Mouse (Mus musculus) cerebellum, postnatal 10 days (tissue): ENCODE results near the gene Cmc1.

Experiments used
- DNase-seq, 2 experiments: peaks; one replicate each; pipeline ENCODE4 v3.0.0; 2021; ENCODE audit warnings: mixed read lengths in 2 of 2

The Cmc1 gene

DNA sequence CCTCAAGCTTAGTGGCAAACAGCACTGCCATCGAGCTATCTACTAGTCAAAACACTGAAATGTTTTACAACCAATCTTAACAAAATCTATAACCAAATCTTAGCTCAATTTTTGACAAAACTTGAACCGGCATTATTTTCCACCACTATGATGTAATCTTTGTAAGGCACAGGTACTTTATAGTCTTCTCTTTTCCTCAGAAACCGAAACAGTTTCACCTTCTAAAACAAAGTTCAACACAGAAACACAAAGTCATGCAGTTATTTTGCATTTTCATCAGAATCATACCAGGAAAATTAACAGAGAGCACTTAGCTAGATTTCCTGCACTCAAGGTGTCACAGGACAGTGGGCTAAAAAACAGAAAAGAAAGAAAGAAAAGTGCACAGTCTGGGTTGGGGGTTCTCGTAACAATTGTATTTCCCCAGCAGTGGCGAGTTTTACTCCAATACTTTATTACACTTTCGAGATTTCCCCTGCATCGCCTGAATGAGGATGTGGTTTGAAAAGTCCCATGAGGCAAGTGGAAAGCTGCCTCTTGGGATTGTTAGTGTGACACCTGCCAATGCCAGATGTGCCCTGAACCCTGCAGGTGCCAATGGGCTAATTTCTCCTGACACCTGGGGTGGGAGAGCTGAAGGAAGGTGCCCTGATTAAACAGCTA lies 40.1 kb downstream of the Cmc1 start:
- no peak for DNase-seq

DNA sequence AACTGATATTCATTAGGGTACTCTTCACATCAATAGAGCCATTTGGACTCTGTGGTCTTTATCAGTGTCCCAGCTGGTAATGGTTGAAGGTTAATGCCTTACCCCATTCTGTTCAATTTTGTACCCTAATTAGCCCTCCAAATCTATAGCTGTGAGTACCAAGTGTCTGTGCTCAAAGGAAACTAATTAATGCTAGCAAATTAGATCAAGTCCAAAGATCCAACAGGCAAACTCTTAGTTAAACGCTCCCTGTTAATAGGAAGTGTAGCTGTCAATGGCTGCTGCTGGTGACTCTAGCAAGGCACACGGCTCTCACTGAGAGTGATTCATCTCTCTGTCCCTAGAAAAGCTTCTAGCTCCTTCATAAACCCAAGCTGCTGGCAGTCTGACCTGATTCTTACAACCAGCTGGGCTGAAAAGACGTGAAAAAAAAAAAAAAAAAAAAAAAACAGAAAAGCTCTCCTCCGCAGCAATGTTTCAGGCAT lies 41.4 kb downstream of the Cmc1 start:
- no peak for DNase-seq

DNA sequence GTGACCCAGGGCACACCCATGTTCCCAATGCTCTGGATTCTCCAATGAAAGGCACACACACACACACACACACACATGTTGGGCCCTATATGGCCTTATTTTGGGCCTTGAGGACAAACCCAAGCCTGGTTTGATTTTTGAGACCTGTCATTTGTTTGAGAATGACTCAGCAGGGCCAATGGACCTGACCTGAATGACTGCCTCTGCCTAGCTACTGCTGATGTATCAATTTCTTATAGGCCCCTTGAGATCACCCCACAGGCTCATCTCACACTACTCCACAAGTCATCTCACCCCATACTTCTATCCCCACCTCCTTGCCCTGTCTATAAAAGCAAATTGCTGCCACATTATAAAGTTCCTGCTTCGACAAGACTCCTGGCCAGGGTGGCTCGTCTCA lies 48.2 kb downstream of the Cmc1 start:
- DNase-seq = no peak

DNA sequence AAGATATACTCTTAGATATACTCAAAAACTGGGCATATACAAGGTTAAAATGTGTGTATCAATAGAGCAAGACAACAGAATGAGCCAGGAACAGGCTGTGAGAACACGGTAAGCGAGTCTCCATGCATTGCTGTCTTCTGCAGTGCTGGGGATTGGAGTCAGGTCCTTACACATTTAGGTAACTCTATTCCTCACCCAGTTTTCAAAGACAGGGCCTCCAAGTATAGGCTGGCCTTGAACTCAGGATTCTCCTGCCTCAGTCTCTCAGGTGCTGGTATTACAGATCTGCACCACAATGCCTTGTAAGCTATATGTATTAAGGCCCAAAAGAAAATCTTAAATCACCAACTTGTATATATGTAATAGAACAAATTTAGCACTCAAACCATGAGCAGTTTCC lies 49.5 kb downstream of the Cmc1 start:
- no peak for DNase-seq

DNA sequence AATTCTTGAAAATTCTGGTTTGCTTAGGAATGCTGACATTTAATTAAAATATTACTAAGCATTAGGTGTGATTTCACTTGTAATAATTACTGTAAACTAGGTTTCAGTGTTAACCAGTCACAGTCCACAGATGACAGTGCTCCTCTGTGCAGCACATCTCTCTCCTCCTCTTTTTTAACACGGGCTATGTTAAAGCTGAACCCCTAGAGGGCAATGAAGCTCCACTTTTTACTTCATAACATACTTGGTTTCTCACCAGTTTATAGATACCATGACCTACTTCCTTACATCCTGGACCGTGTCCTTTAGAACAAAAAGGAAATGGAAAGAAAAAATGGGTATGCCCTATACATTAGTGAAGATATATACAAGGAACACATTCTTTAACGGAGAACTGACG lies 50.6 kb downstream of the Cmc1 start:
- DNase-seq = peak; percentile 45 to 71

GRCm38 (mm10) chr9:118083834-118084233 lies 66.1 kb downstream of the Cmc1 start:
- DNase-seq = no peak

DNA sequence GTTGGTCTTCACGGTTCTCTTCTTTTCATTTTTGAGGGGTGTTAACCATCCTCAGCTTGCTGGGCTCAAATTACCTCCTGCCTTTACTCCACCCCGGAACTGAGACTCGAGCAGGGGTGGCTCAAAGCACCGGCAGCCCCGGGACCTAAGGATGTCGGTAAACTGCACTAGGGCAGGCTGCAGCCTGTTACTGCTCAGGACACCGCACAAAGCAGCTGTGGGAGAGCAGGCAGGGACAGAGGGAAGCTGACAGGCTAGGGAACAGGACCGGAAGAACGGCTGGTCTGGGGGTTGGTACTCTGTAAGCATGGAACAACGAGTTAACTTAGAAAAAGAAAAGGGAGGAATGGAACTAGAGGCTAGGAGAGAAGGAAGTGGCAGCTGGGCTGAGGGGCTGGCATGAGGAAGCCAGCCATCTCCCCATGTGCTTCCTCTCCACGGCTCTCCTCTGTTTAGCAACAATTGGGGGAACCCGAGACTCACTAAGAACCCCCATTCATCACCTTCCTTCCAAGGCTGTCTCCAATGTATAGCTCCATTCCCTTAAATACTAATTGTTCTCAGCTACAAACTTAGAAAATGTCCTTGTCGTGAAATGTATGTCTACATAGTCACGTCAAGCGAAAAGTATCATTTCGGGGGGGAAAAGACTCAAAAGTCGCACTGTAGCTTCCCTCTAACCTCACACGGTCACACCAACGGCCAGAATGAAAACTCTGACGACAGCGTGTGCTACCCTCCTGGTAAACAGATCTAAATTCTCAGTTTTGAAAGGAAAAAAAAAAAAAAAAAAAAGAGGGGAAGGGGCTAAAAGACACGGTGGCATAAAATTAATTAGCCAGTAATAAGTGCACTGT lies 67.2 kb downstream of the Cmc1 start:
- no peak for DNase-seq

DNA sequence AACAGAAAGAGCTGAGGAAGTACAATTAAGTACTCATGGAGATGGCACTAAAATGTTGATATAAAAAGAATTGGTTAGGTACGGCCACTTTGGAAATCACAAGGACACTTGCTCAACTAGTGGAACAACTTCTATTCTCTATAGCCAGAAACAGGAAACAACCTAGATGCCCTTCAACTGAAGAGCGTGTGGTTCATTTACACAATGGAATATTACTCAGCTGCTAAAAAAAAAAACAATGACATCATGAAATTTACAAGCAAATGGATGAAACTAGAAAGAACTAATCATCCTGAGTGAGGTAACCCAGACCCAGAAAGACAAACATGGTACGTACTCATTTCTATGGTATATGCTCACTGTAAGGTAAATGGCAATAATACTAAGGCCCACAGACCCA lies 76.6 kb downstream of the Cmc1 start:
- no peak for DNase-seq

DNA sequence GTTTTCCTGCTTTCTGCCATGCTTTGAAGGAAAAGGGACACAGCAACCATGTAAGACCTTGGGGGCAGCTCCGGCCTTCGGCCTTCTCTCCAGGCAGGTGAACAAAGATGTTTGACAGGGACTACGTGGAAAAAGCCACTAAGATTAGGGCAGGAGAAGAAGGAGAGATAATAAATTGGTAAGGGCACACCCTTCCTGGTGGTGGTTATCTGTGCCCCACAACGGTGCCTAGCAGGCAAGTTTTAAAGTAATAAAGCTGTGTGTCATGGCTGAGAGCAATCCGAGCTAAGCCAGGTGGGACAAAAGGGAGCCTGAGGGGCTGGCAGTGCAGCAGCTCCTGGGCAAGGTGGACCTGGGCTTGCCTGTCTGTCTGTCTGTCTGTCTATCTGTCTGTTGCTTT lies 77.9 kb downstream of the Cmc1 start:
- no peak for DNase-seq

DNA sequence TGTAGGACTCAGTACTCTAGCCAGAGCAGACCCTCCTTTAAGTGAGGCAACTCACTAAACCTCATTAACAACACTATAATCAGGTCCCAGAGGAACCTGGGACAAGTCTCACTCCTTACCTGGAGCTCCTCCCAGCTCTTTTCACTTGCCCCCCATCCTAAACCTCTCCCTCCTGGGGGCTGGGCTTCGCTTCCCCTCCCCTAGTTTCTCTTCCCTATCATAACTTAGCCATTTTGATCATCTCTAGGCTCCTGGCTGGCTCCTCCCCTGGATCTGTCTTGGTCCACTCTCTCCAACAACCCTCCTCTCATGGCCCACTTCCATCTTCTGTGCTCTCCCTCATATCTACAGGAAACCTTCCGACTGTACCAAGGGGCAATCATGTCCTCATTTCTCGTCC lies 78.6 kb downstream of the Cmc1 start:
- no peak for DNase-seq

DNA sequence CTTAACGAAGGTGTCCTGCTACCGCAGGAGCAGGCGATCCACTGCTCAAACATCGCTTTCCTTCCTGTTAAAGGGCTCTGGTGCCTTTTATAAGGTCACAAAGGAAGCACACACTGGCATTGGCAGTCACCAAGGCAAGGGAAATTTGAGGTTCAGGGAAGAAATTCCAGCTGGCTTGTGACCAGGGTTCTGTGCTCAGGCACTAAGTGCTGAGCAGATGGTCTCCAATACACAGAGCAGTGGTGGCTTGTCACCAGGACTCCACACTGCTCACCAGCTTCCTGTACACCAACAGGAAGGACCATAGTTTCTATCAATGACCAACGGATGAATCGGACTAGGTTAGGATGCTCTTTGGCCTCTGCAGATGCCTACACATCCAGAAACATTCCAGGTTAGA lies 79.5 kb downstream of the Cmc1 start:
- DNase-seq = peak; percentile 82 to 84

- no peak for DNase-seq
Measured at GRCm38 (mm10) chr9:118059101-118059500, 90.9 kb downstream of the Cmc1 start.

GRCm38 (mm10) chr9:118053286-118053685 lies 96.7 kb downstream of the Cmc1 start:
- DNase-seq = peak in 1 of 2 experiments; percentile 47

DNA sequence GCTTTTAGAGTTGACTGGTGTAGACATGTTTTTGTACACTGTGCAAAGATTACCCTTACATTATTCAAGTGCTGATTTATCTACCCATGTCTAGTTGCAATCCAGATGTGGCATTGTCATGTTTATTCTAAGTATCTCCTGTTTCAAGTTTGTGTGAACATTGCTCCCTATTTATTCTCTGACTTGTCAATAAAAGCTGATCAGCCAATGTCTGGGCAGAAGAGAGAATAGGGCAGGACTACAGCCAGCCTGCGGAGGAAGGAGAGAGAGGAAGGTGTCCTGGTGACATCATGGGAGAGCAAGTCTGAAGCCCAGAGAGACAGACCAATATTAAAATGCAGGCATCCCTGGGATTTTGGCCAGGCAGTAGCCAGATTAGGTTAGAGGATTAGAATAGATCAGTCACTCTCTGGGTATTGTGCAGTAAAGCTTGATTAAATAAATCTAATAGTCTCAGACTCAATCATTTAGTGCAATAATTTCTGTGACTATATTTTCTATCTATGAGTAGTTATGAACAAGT lies 104.9 kb downstream of the Cmc1 start:
- no peak for DNase-seq

DNA sequence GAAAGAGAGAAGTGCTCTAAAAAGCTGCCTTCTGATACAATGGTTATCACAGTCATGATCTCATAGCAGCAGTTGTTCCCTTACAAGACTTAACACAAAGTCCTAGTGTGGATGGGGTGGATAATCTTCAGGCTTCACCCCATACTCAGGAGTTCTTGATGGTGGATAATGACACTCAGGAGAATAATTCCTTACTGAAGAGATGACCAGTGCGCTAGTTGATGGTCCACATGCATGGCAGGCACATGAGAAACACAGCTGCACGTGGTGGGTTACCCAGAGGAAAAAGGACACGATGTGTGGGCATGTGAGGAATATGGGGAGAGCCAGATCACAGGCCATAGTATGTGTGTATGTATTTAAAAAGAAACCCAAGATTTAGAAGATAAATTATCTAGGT lies 106.4 kb downstream of the Cmc1 start:
- no peak for DNase-seq

DNA sequence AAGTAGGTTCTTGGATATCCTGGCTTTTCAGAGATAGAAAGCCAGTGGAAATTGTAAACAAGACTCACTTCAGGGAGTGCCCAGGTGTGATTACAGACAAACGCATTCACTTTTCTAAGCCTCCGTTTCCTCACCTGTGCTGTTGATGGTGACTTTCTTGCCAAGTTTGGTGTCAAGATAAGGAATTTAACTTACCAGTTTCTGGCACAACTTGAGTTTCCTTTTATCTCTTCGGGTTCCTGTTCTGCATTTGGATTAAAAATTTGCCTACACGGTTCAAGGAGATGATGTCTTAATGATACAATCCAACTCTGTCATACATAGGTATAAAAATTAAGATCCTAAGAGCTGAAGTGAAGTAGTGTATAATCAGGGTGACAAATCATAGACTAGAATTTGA lies 107.2 kb downstream of the Cmc1 start:
- DNase-seq = no peak

GRCm38 (mm10) chr9:118041646-118042045 lies 108.3 kb downstream of the Cmc1 start:
- DNase-seq = no peak

GRCm38 (mm10) chr9:118041022-118041400 lies 109.0 kb downstream of the Cmc1 start:
- peak; percentile 48 to 63 for DNase-seq

DNA sequence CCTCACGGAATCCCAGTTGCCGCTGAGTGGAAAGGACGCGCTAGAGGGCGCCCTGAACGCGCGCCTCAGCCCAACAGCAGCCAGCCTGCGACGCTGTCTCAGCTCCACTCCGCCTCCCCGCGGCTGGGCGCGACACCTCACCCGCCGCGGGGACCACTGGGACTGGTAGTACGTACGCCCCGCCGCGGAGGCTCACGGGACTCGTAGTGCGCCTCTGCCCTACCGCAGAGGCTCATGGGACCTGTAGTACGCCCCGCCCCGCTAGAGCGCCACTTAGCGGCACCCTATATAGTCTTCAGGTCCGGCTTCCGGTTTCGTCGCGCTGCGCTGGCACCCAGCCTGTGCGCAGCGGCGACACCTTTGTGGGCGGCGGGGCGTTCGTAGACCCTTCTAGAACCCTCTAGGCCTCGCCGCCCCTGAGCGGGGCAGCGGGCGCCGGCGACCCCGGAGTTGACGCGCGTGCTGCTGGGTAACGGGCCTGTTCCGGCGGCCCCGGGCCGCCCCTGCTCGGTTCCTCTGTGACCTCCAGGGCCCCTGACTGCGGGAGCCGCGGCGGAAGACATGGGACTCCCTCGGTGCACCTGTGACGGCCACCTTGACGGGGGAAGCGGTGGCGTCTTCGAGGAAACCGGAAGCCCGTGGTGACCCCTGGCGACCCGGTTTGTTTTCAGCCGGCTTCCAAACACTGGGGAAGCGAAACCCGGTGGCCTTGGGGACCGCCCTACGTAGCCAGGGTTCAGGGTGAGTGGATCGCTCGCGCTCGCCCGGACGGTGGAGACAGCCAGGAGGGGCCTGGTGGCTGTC lies 109.6 kb downstream of the Cmc1 start, which contains the start of gene Azi2:
Gene Azi2, plus strand, starts transcription at position 282 of the 804 bp plus-strand sequence.
- DNase-seq = peak; percentile 99 to 100

- no peak for DNase-seq
Measured at GRCm38 (mm10) chr9:118034990-118035389, 115.0 kb downstream of the Cmc1 start.

DNA sequence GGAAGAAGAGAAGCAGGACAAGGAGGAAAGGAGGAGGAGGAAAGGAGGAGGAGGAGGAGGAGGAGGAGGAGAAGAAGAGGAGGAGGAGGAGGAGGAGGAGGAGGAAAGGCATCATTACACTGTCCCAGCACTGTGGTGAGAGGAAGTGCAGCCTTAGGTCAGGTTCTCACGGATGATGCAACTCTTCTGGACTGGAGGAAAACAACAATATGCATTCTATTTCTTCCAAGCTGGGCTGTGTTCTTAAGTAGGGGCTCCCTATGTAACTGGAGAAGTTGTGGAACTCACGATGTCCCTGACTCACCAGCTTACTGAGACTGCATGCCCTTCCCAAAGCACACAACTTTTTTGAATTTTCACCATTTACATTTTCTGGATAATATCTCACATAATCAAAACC lies 118.3 kb downstream of the Cmc1 start:
- no peak for DNase-seq

GRCm38 (mm10) chr9:118030252-118030651 lies 119.7 kb downstream of the Cmc1 start:
- DNase-seq = no peak

DNA sequence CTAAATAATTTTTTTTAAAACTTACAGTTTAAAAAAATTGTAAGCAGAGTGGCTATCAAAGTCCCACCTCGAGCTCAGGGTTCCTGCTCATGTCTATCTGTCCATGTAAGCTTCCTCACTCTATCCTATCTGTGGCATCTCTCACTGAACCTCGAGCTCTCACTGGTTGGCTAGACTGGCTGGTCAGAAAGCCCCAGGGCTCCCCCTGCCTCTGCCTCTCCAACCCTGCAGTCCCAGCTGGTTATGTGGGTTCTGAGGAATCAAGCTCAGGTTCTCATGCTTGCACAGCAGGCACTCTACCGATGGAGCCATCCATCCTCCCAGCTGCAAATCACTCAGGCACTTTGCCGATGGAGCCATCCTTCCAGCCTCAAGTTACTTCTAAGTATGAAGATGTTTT lies 120.5 kb downstream of the Cmc1 start:
- DNase-seq = no peak
